Mouse (Mus musculus): ENCODE data around the gene AI597479.

The AI597479 gene

GRCm38 (mm10) chr1:43154491-43154890 is 56.0 kb downstream of the AI597479 start:
- in situ Hi-C loops (cut with MboI; ENCODE audit: low sequenced_read_pairs), result no loop called here

- in situ Hi-C loops (cut with MboI; ENCODE audit: low sequenced_read_pairs), result no loop called here
Measured at GRCm38 (mm10) chr1:43157907-43158306, 59.4 kb downstream of the AI597479 start.

GRCm38 (mm10) chr1:43159429-43159828 is 60.9 kb downstream of the AI597479 start:
- in situ Hi-C loops (cut with MboI; ENCODE audit: low sequenced_read_pairs), result no loop called here

GRCm38 (mm10) chr1:43162394-43162793 is 63.9 kb downstream of the AI597479 start:
- in situ Hi-C loops (cut with MboI; ENCODE audit: low sequenced_read_pairs), result no loop called here

- in situ Hi-C loops (cut with MboI; ENCODE audit: low sequenced_read_pairs), result no loop called here
Measured at GRCm38 (mm10) chr1:43163084-43163466, 64.6 kb downstream of the AI597479 start.

GRCm38 (mm10) chr1:43163467-43164418 is 65.2 kb downstream of the AI597479 start:
- in situ Hi-C loops (cut with MboI; ENCODE audit: low sequenced_read_pairs), result no loop called here

- in situ Hi-C loops (cut with MboI; ENCODE audit: low sequenced_read_pairs), result no loop called here
Measured at GRCm38 (mm10) chr1:43164582-43164981, 66.1 kb downstream of the AI597479 start.
